Mouse (Mus musculus): ENCODE measurements around the gene Pafah1b1.

GRCm38 (mm10) chr11:74648676-74649075, 75.8 kb downstream of the Pafah1b1 start:
- TF ChIP-seq CHD2 (IDR thresholded peaks at IDR 0.05; ENCODE audit: low read depth, low read length): no peak
- TF ChIP-seq MAFK (IDR thresholded peaks at IDR 0.05; ENCODE audit: insufficient read depth, low read depth, low read length): no peak
- TF ChIP-seq ZNF384 (IDR thresholded peaks at IDR 0.05; ENCODE audit: low read depth, low read length): no peak
- no peak for TF ChIP-seq HCFC1 (IDR thresholded peaks at IDR 0.05; ENCODE audit: borderline replicate concordance, insufficient read depth, low read length)
- no peak for TF ChIP-seq ZC3H11A (IDR thresholded peaks at IDR 0.05; ENCODE audit: borderline replicate concordance, low read depth, low read length)

Measured in ES-E14 (cell line).